In genomic region chr5:136116784-136117112, GRCm38 (mm10) we compare ENCODE assay signal across 8 mouse cellular contexts. TPM values are rescaled to one million over a fixed set of nuclear protein-coding genes. Genes with fewer than 3 reads are reported as not detected.
A peak's percentile ranks its signal among the peaks of the same experiment; 100 is the strongest.
DNase-seq lines count a peak whose midpoint lies in the region; ATAC-seq and TF ChIP-seq lines count a peak whose summit lies in the region.

No protein-coding gene starts in this region.

- peak overlapping the region; percentile 95 for H3K9ac ChIP-seq in heart, embryonic 13.5 days
- peak overlapping the region; percentile 94 for H3K9ac ChIP-seq in MEL (ENCODE audit: control insufficient read depth, low read depth, low read length, poor library complexity, severe bottlenecking)
- peak overlapping the region; percentile 80 for H3K9ac ChIP-seq in hindbrain, embryonic 11.5 days (ENCODE audit: low read depth, low read length)

- H3K36me3 ChIP-seq in heart, embryonic 13.5 days = peaks cover 30% of the 10 kb centered on the region
- H3K36me3 ChIP-seq in MEL (ENCODE audit: control insufficient read depth in 1 of 2, insufficient read depth in 2 of 2, low read length in 2 of 2) = peaks cover 1 to 3% of the 10 kb centered on the region in 2 experiments; a peak in 2 of 4 replicates
- peaks cover 4% of the 10 kb centered on the region; the same call in 1 of the 2 replicates for H3K36me3 ChIP-seq in hindbrain, embryonic 11.5 days (ENCODE audit: control insufficient read depth, insufficient read depth, low read length)

- TF ChIP-seq RAD21 in MEL (IDR thresholded peaks at IDR 0.05; ENCODE audit: low read depth, low read length) = no peak

- peaks cover 22% of the 10 kb centered on the region for H3K4me1 ChIP-seq in heart, embryonic 13.5 days
- peaks cover 0 to 15% of the 10 kb centered on the region in 2 experiments; a peak in 2 of 4 replicates for H3K4me1 ChIP-seq in MEL (ENCODE audit: control insufficient read depth in 1 of 2, insufficient read depth in 2 of 2, low read length in 2 of 2)
- H3K4me1 ChIP-seq in hindbrain, embryonic 11.5 days (replicated peaks; ENCODE audit: control insufficient read depth, insufficient read depth, low read length) = peaks cover 5% of the 10 kb centered on the region

- peaks cover 26% of the 10 kb centered on the region for H3K79me2 ChIP-seq in MEL (ENCODE audit: control insufficient read depth, insufficient read depth, low read length, poor library complexity)

- DNase-seq in heart, adult 18-20 months = no peak
- DNase-seq in MEL (ENCODE audit: low read depth, low spot score) = no peak
- DNase-seq in hindbrain, embryonic 11.5 days (ENCODE audit: low spot score) = no peak
- no peak for DNase-seq in c-Kit-positive CD71-positive TER-119-positive erythroid progenitor cells, embryonic 14.5 days (ENCODE audit: low spot score)
- DNase-seq in left cerebral cortex, postnatal 25 days (ENCODE audit: low spot score in 2 of 2) = no peak
- DNase-seq in kidney, postnatal 10 days = no peak

- intact Hi-C loops in left cerebral cortex, postnatal 25 days (cut with DNase I) = loop anchor here (1.0 kb wide), 1 partner anchor 20 kb away; the partner anchor contains the start of genes Alkbh4 and Lrwd1

- H3K4me3 ChIP-seq in heart, embryonic 13.5 days = peak overlapping the region; percentile 99
- peak overlapping the region; percentile 71 to 84 for H3K4me3 ChIP-seq in MEL (ENCODE audit: control insufficient read depth in 1 of 2, insufficient read depth in 1 of 2, low read depth in 2 of 2, low read length in 2 of 2)
- peak overlapping the region; percentile 90 for H3K4me3 ChIP-seq in hindbrain, embryonic 11.5 days (ENCODE audit: low read depth, low read length)

- no peak for TF ChIP-seq EP300 in MEL (IDR thresholded peaks at IDR 0.05; ENCODE audit: low read depth in 1 of 2, low read length in 2 of 2)

- WGBS in heart, embryonic 13.5 days = 0% methylated on average over 22 of the region's 22 CpGs
- WGBS in hindbrain, embryonic 11.5 days = 0% methylated on average over 22 of the region's 22 CpGs

- H3K4me2 ChIP-seq in heart, embryonic 13.5 days = peak overlapping the region; percentile 98
- peak overlapping the region; percentile 78 for H3K4me2 ChIP-seq in hindbrain, embryonic 11.5 days (replicated peaks; ENCODE audit: low read depth, low read length)

- no peaks in the 10 kb centered on the region for H3K27me3 ChIP-seq in heart, embryonic 13.5 days (replicated peaks)
- H3K27me3 ChIP-seq in MEL (ENCODE audit: control insufficient read depth in 1 of 2, insufficient read depth in 2 of 2, low read length in 2 of 2) = no peaks in the 10 kb centered on the region
- no peaks in the 10 kb centered on the region for H3K27me3 ChIP-seq in hindbrain, embryonic 11.5 days (ENCODE audit: control insufficient read depth, insufficient read depth, low read length)

- H3K9me3 ChIP-seq in heart, embryonic 13.5 days = no peaks in the 10 kb centered on the region
- H3K9me3 ChIP-seq in MEL (replicated peaks; ENCODE audit: insufficient read depth, low read length) = no peaks in the 10 kb centered on the region
- H3K9me3 ChIP-seq in hindbrain, embryonic 11.5 days (ENCODE audit: control insufficient read depth, low read length) = no peaks in the 10 kb centered on the region

- TF ChIP-seq CTCF in MEL (IDR thresholded peaks at IDR 0.05 in 2 of 3, conservative IDR thresholded peaks at IDR 0.05 in 1 of 3; ENCODE audit: control insufficient read depth in 1 of 3, insufficient read depth in 1 of 3, low read depth in 2 of 3, low read length in 3 of 3, poor library complexity in 1 of 3, severe bottlenecking in 1 of 3) = no peak

- ATAC-seq in heart, embryonic 13.5 days (ENCODE audit: extremely low read depth, insufficient number of reproducible peaks, low FRiP score, low TSS enrichment) = no peak; the same call in 1 of the 2 replicates
- ATAC-seq in hindbrain, embryonic 11.5 days (ENCODE audit: low FRiP score) = peak; percentile 70
- ATAC-seq in megakaryocyte-erythroid progenitor cell, adult 5-6 weeks (replicated peaks; ENCODE audit: low FRiP score, low TSS enrichment, poor library complexity, severe bottlenecking) = peak; percentile 61

- peak overlapping the region; percentile 55; the same call in 1 of the 2 replicates for H3K27ac ChIP-seq in heart, embryonic 13.5 days (replicated peaks)
- peak overlapping the region; percentile 67 for H3K27ac ChIP-seq in MEL (ENCODE audit: control insufficient read depth, low read depth, low read length)
- H3K27ac ChIP-seq in hindbrain, embryonic 11.5 days (ENCODE audit: low read depth, low read length) = 0 out of 2 replicates have a peak overlapping the region, but pooled peaks have one; percentile 20

- no peak; a peak in 1 of 4 replicates for TF ChIP-seq POLR2A in MEL (IDR thresholded peaks at IDR 0.05; ENCODE audit: control insufficient read depth in 1 of 2, insufficient read depth in 1 of 2, low read depth in 1 of 2, low read length in 2 of 2, poor library complexity in 1 of 2)

TF ChIP-seq in MEL, 35 proteins besides CTCF, POLR2A, EP300 and RAD21 (continues in another document):
- peak; percentile 58 for TF ChIP-seq SIN3A (IDR thresholded peaks at IDR 0.05; ENCODE audit: low read length)
- TF ChIP-seq MYB (IDR thresholded peaks at IDR 0.05; ENCODE audit: low read depth, low read length) = peak; percentile 4; the same call in 1 of the 2 replicates
- TF ChIP-seq NRF1 (IDR thresholded peaks at IDR 0.05; ENCODE audit: insufficient read depth, low read depth, low read length, poor library complexity, severe bottlenecking) = no peak
- TF ChIP-seq MYC (IDR thresholded peaks at IDR 0.05; ENCODE audit: low read depth, low read length) = peak; percentile 6; the same call in 1 of the 2 replicates
- no peak for TF ChIP-seq E2F4 (IDR thresholded peaks at IDR 0.05; ENCODE audit: borderline replicate concordance, low read depth, low read length)
- no peak for TF ChIP-seq KAT2A (conservative IDR thresholded peaks at IDR 0.05; ENCODE audit: low read depth, low read length)

RNA-seq across cellular contexts. Expression of gene Polr2j, which starts 0.3 kb away (rescaled TPM):
- 139 and 175 TPM in 2 replicates for polyA plus RNA-seq in heart, embryonic 13.5 days (2015; fragmentation: Nextera tagmentation; extraction: Ambion mirVana)
- total RNA-seq in heart, adult 18-20 months (2021) = 10 to 100 TPM; 63.7 to 78.8 TPM
- total RNA-seq in MEL (2012; rRNA removed) = 316 and 318 TPM in 2 replicates
- polyA plus RNA-seq in MEL (2012; ENCODE audit: insufficient read depth in 1 of 2, insufficient read length in 2 of 2, low read depth in 1 of 2, low replicate concordance in 2 of 2, missing spikeins in 1 of 2) = 100 to 1,000 TPM in 1 of 2 experiments, not detected in 1; 269 TPM
- polyA plus RNA-seq in hindbrain, embryonic 11.5 days (2014; fragmentation: Nextera tagmentation; extraction: Ambion mirVana) = 238 and 247 TPM in 2 replicates
- 227 and 248 TPM in 2 replicates for total RNA-seq in megakaryocyte-erythroid progenitor cell, adult 5-6 weeks (2014; fragmentation: Nextera tagmentation)
- 163 and 177 TPM in 2 replicates for total RNA-seq in megakaryocyte-erythroid progenitor cell, adult 5-6 weeks (2017)
- 10 to 100 TPM; 71.5 to 83.9 TPM for total RNA-seq in left cerebral cortex, postnatal 25 days (2021)

RNA-seq across cellular contexts. Expression of gene Lrwd1, which starts 19.1 kb away (rescaled TPM):
- polyA plus RNA-seq in heart, embryonic 13.5 days (2015; fragmentation: Nextera tagmentation; extraction: Ambion mirVana) = 18.1 and 19.6 TPM in 2 replicates
- total RNA-seq in heart, adult 18-20 months (2021) = 1 to 10 TPM; 5.5 to 5.7 TPM
- 98.2 and 103 TPM in 2 replicates for total RNA-seq in MEL (2012; rRNA removed)
- polyA plus RNA-seq in MEL (2012; ENCODE audit: insufficient read depth in 1 of 2, insufficient read length in 2 of 2, low read depth in 1 of 2, low replicate concordance in 2 of 2, missing spikeins in 1 of 2) = 100 to 1,000 TPM in 1 of 2 experiments, not detected in 1; 133 TPM
- polyA plus RNA-seq in hindbrain, embryonic 11.5 days (2014; fragmentation: Nextera tagmentation; extraction: Ambion mirVana) = 34.7 and 37.5 TPM in 2 replicates
- 64.7 and 67.4 TPM in 2 replicates for total RNA-seq in megakaryocyte-erythroid progenitor cell, adult 5-6 weeks (2014; fragmentation: Nextera tagmentation)
- total RNA-seq in megakaryocyte-erythroid progenitor cell, adult 5-6 weeks (2017) = 47.7 and 49.6 TPM in 2 replicates
- total RNA-seq in left cerebral cortex, postnatal 25 days (2021) = 10 to 100 TPM; 13.3 TPM

RNA-seq across cellular contexts. Expression of gene Alkbh4, which starts 19.2 kb away (rescaled TPM):
- polyA plus RNA-seq in heart, embryonic 13.5 days (2015; fragmentation: Nextera tagmentation; extraction: Ambion mirVana) = 13.1 and 13.9 TPM in 2 replicates
- total RNA-seq in heart, adult 18-20 months (2021) = 1 to 10 TPM; 4.7 to 4.9 TPM
- 17.1 and 23.2 TPM in 2 replicates for total RNA-seq in MEL (2012; rRNA removed)
- polyA plus RNA-seq in MEL (2012; ENCODE audit: insufficient read depth in 1 of 2, insufficient read length in 2 of 2, low read depth in 1 of 2, low replicate concordance in 2 of 2, missing spikeins in 1 of 2) = 10 to 100 TPM in 1 of 2 experiments, not detected in 1; 24.2 TPM
- 18.8 and 20.3 TPM in 2 replicates for polyA plus RNA-seq in hindbrain, embryonic 11.5 days (2014; fragmentation: Nextera tagmentation; extraction: Ambion mirVana)
- 12.1 and 19.2 TPM in 2 replicates for total RNA-seq in megakaryocyte-erythroid progenitor cell, adult 5-6 weeks (2014; fragmentation: Nextera tagmentation)
- total RNA-seq in megakaryocyte-erythroid progenitor cell, adult 5-6 weeks (2017) = 8.1 and 8.5 TPM in 2 replicates
- total RNA-seq in left cerebral cortex, postnatal 25 days (2021) = 1 to 10 TPM; 8.1 to 9.4 TPM

RNA-seq across cellular contexts. Expression of gene Rasa4, which starts 33.0 kb away (rescaled TPM):
- polyA plus RNA-seq in heart, embryonic 13.5 days (2015; fragmentation: Nextera tagmentation; extraction: Ambion mirVana) = 1.6 TPM in 2 replicates
- 1 to 10 TPM; 4.8 to 5.4 TPM for total RNA-seq in heart, adult 18-20 months (2021)
- 1.4 and 1.6 TPM in 2 replicates for total RNA-seq in MEL (2012; rRNA removed)
- 1 to 10 TPM in 1 of 2 experiments, not detected in 1; 2.5 TPM for polyA plus RNA-seq in MEL (2012; ENCODE audit: insufficient read depth in 1 of 2, insufficient read length in 2 of 2, low read depth in 1 of 2, low replicate concordance in 2 of 2, missing spikeins in 1 of 2)
- 5.2 and 6.1 TPM in 2 replicates for polyA plus RNA-seq in hindbrain, embryonic 11.5 days (2014; fragmentation: Nextera tagmentation; extraction: Ambion mirVana)
- total RNA-seq in megakaryocyte-erythroid progenitor cell, adult 5-6 weeks (2014; fragmentation: Nextera tagmentation) = 3.9 and 5.2 TPM in 2 replicates
- 1.7 and 2.1 TPM in 2 replicates for total RNA-seq in megakaryocyte-erythroid progenitor cell, adult 5-6 weeks (2017)
- 1 to 10 TPM; 3.5 to 5.0 TPM for total RNA-seq in left cerebral cortex, postnatal 25 days (2021)

RNA-seq across cellular contexts. Expression of gene Orai2, which starts 53.8 kb away (rescaled TPM):
- polyA plus RNA-seq in heart, embryonic 13.5 days (2015; fragmentation: Nextera tagmentation; extraction: Ambion mirVana) = 2.0 and 2.7 TPM in 2 replicates
- total RNA-seq in heart, adult 18-20 months (2021) = 1 to 10 TPM; 1.2 to 2.4 TPM
- total RNA-seq in MEL (2012; rRNA removed) = 26.6 and 33.6 TPM in 2 replicates
- polyA plus RNA-seq in MEL (2012; ENCODE audit: insufficient read depth in 1 of 2, insufficient read length in 2 of 2, low read depth in 1 of 2, low replicate concordance in 2 of 2, missing spikeins in 1 of 2) = 10 to 100 TPM in 1 of 2 experiments, not detected in 1; 35.7 TPM
- 8.2 and 8.3 TPM in 2 replicates for polyA plus RNA-seq in hindbrain, embryonic 11.5 days (2014; fragmentation: Nextera tagmentation; extraction: Ambion mirVana)
- 14.5 and 20.3 TPM in 2 replicates for total RNA-seq in megakaryocyte-erythroid progenitor cell, adult 5-6 weeks (2014; fragmentation: Nextera tagmentation)
- total RNA-seq in megakaryocyte-erythroid progenitor cell, adult 5-6 weeks (2017) = 10.1 and 23.9 TPM in 2 replicates
- 10 to 100 TPM; 57.1 to 60.1 TPM for total RNA-seq in left cerebral cortex, postnatal 25 days (2021)
